ENCODE assay signal across 10 mouse cellular contexts in the genomic region with DNA sequence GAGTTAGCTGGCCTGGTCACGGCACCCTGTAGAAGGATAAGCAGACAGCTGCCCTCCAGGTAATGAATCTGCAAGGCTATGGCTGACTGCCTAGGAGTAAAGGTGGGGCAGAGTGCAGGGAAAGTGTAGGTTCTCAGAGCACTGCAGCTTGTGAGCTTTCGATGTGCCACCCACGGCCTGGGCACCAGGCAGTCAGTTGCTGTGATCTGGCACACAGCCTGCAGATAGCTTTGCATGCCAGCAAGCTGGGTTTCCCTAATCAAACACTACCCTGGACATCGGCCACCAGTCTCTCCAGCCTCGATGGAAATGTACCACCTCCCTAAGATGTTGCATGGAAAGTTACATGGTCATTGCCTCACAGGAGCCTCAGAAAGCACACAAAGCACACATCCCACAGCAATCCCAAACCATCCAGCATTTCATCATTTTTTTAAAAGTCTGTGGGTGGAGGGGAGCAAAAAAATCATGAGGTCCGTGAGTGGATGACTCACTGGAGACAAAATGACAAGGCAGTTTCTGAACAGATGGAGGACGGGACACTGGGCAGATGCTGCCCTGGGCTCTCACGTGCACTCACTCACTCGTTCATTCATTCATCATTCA.
A peak's percentile ranks its signal among the peaks of the same experiment; 100 is the strongest.
DNase-seq lines count a peak whose midpoint lies in the region; TF ChIP-seq lines count a peak whose summit lies in the region.
"Had no signal": no experiment of that assay in that cellular context is flagged by ENCODE, and none has a peak within 500 bp of the region (broad histone marks: within the 10 kb centered on the region; RNA-seq: fewer than 3 reads in every experiment).

No protein-coding gene starts in this region.

- peak overlapping the region; percentile 15; the same call in 1 of the 2 replicates for H3K27ac ChIP-seq in bone marrow macrophage, adult 2 months (ENCODE audit: insufficient read depth, low read depth, low read length)
- H3K27ac ChIP-seq in layer of hippocampus, adult 2 months: peak overlapping the region; percentile 54
- H3K27ac ChIP-seq: limb, embryonic 15.5 days had no signal

- intact Hi-C loops in heart, postnatal 25 days (cut with DNase I): no loop called here

- TF ChIP-seq CTCF in bone marrow macrophage, adult 2 months (IDR thresholded peaks at IDR 0.05; ENCODE audit: low read depth, low read length): no peak
- TF ChIP-seq CTCF in layer of hippocampus, adult 2 months (conservative IDR thresholded peaks at IDR 0.05): no peak

- peak; percentile 43 to 50 for DNase-seq in heart, adult 18-20 months
- no peak for DNase-seq in heart, postnatal 25 days (ENCODE audit: low spot score)
- peak; percentile 99 for DNase-seq in 3T3-L1 (ENCODE audit: low read depth, low spot score)
- peak in 1 of 2 experiments; percentile 33 for DNase-seq in layer of hippocampus, adult 2 months (ENCODE audit: low spot score in 2 of 2)
- peak; percentile 29 for DNase-seq in naive thymus-derived CD4-positive, alpha-beta T cell, adult 2 months (ENCODE audit: low read depth)
- DNase-seq in spleen, postnatal 4 days (ENCODE audit: low spot score in 2 of 2): no peak
- no peak for DNase-seq in c-Kit-positive CD71-positive TER-119-positive erythroid progenitor cells, embryonic 14.5 days (ENCODE audit: low spot score)

- H3K4me1 ChIP-seq in bone marrow macrophage, adult 2 months (ENCODE audit: control insufficient read depth, insufficient read depth, low read length): peaks cover 39% of the 10 kb centered on the region

- no peak for TF ChIP-seq POLR2A in bone marrow macrophage, adult 2 months (IDR thresholded peaks at IDR 0.05; ENCODE audit: borderline replicate concordance, low read depth, low read length)

- no peak overlapping the region for H3K4me3 ChIP-seq in bone marrow macrophage, adult 2 months (ENCODE audit: insufficient read depth, low read length)
- H3K4me3 ChIP-seq in layer of hippocampus, adult 2 months: no peak overlapping the region
- H3K4me3 ChIP-seq: erythroblast, embryonic 14.5 days; limb, embryonic 15.5 days had no signal

Comparison
In these comparisons a context has a peak if more than half of its experiments do, and no peak if none do; other contexts are left out.
1. DNase-seq: peak in heart, adult 18-20 months (2 of 2), 3T3-L1 (single experiment) and naive thymus-derived CD4-positive, alpha-beta T cell, adult 2 months (single experiment); none in heart, postnatal 25 days (single experiment), spleen, postnatal 4 days (0 of 2) and c-Kit-positive CD71-positive TER-119-positive erythroid progenitor cells, embryonic 14.5 days (single experiment).